Mouse (Mus musculus) urinary bladder, postnatal 36 days (tissue): ENCODE measurements at regions not wholly inside any gene's neighbourhood (a gene's known extent, or its start where the extent isn't known, plus 50 kb on each side); places are given as distances from the start of the nearest gene placed in this dataset.
A peak's percentile ranks its signal among the peaks of the same experiment; 100 is the strongest.

Experiments used
- DNase-seq, 2 experiments: peaks; one replicate each; pipeline ENCODE4 v3.0.0; 2022; ENCODE audit warnings: low spot score in 2 of 2, mixed read lengths in 1 of 2

- no peak for DNase-seq
These were observed 640.5 kb upstream of the Cdh11 start for GRCm38 (mm10) chr8:103425967-103426366.

- DNase-seq, result no peak
These were observed 645.5 kb upstream of the Cdh11 start for GRCm38 (mm10) chr8:103430874-103431492.

- DNase-seq, result no peak
These were observed 648.2 kb upstream of the Cdh11 start for GRCm38 (mm10) chr8:103433532-103434105.

GRCm38 (mm10) chr8:103438995-103439717 lies 653.7 kb upstream of the Cdh11 start:
- no peak for DNase-seq

- DNase-seq, result peak in 1 of 2 experiments; percentile 6
These were observed 655.7 kb upstream of the Cdh11 start for GRCm38 (mm10) chr8:103441163-103441562.

- DNase-seq, result no peak
These were observed 657.1 kb upstream of the Cdh11 start for GRCm38 (mm10) chr8:103442420-103443125.

- no peak for DNase-seq
These were observed 656.8 kb upstream of the Cdh5 start for GRCm38 (mm10) chr8:103444577-103444976.

- DNase-seq, result no peak
These were observed 656.0 kb upstream of the Cdh5 start for GRCm38 (mm10) chr8:103445378-103445777.

- no peak for DNase-seq
These were observed 653.5 kb upstream of the Cdh5 start for GRCm38 (mm10) chr8:103447916-103448315.

GRCm38 (mm10) chr8:103451381-103452018 lies 649.9 kb upstream of the Cdh5 start:
- DNase-seq, result no peak

GRCm38 (mm10) chr8:103457176-103457575 lies 644.2 kb upstream of the Cdh5 start:
- no peak for DNase-seq

- no peak for DNase-seq
These were observed 637.9 kb upstream of the Cdh5 start for GRCm38 (mm10) chr8:103463557-103463956.

GRCm38 (mm10) chr8:103464777-103465353 lies 636.6 kb upstream of the Cdh5 start:
- no peak for DNase-seq

GRCm38 (mm10) chr8:103467536-103468160 lies 633.8 kb upstream of the Cdh5 start:
- peak in 1 of 2 experiments; percentile 10 for DNase-seq

- DNase-seq, result no peak
These were observed 632.4 kb upstream of the Cdh5 start for GRCm38 (mm10) chr8:103469049-103469448.

- DNase-seq, result no peak
These were observed 631.1 kb upstream of the Cdh5 start for GRCm38 (mm10) chr8:103470316-103470715.

- DNase-seq, result no peak
These were observed 625.3 kb upstream of the Cdh5 start for GRCm38 (mm10) chr8:103475816-103476797.

- DNase-seq, result no peak
These were observed 619.2 kb upstream of the Cdh5 start for GRCm38 (mm10) chr8:103482033-103482720.

GRCm38 (mm10) chr8:103485441-103485840 lies 616.0 kb upstream of the Cdh5 start:
- DNase-seq, result no peak
